Mouse (Mus musculus) forebrain, postnatal 0 days (tissue): ENCODE measurements at regions not wholly inside any gene's neighbourhood (a gene's known extent, or its start where the extent isn't known, plus 50 kb on each side); places are given as distances from the start of the nearest gene placed in this dataset.

Experiments used
- ATAC-seq: fragments of 200-750 bp; cut with Nextera tagmentation; 2 replicates; pipeline ENCODE4 v1.8.0; 2017; ENCODE audit warnings: mild to moderate bottlenecking, moderate library complexity
- DNase-seq: peaks from one replicate; pipeline ENCODE4 v3.0.0-alpha.2; 2015
- H3K27ac ChIP-seq: fragments of 300-500 bp; sonication (generic); 2 replicates; pipeline ENCODE4 v1.5.1; 2014; ENCODE audit warnings: low read depth, mild to moderate bottlenecking, antibody characterized with exemption, low read length, moderate library complexity, mixed read lengths
- H3K27me3 ChIP-seq: fragments of 300-500 bp; sonication (generic); 2 replicates; pipeline ENCODE4 v1.6.1; 2014; ENCODE audit warnings: mild to moderate bottlenecking, low read length, mixed read lengths; ENCODE audit not compliant: insufficient read depth
- H3K36me3 ChIP-seq: fragments of 300-500 bp; sonication (generic); 2 replicates; pipeline ENCODE4 v1.6.1; 2014; ENCODE audit warnings: mild to moderate bottlenecking, moderate library complexity; ENCODE audit not compliant: insufficient read depth
- H3K4me1 ChIP-seq: fragments of 300-500 bp; sonication (generic); 2 replicates; pipeline ENCODE4 v1.6.1; 2014; ENCODE audit warnings: antibody characterized with exemption; ENCODE audit not compliant: insufficient read depth
- H3K4me2 ChIP-seq: fragments of 300-500 bp; sonication (generic); 2 replicates; pipeline ENCODE4 v1.6.1; 2014; ENCODE audit warnings: low read depth, mild to moderate bottlenecking, moderate library complexity
- H3K4me3 ChIP-seq: fragments of 300-500 bp; sonication (generic); 2 replicates; pipeline ENCODE4 v1.5.1; 2014; ENCODE audit warnings: low read depth, low read length, mixed read lengths
- H3K9ac ChIP-seq: fragments of 300-500 bp; sonication (generic); 2 replicates; pipeline ENCODE4 v1.6.1; 2014; ENCODE audit warnings: mild to moderate bottlenecking
- H3K9me3 ChIP-seq: fragments of 300-500 bp; sonication (generic); 2 replicates; pipeline ENCODE4 v1.6.1; 2016; ENCODE audit warnings: low read length
- CTCF ChIP-seq: sonication (generic); IDR thresholded peaks from 2 replicates; pipeline ENCODE4 v1.5.1; 2016; ENCODE audit warnings: antibody characterized with exemption, control low read depth, low read depth
- WGBS: fragments of 180-500 bp; shearing (Covaris S2); extraction: QIAGEN DNeasy Blood & Tissue Kit; methylation state at CpG from one replicate; pipeline ENCODE4 v1.1.7; 2014; 5-methylcytosine and 5-hydroxymethylcytosine counted together

DNA sequence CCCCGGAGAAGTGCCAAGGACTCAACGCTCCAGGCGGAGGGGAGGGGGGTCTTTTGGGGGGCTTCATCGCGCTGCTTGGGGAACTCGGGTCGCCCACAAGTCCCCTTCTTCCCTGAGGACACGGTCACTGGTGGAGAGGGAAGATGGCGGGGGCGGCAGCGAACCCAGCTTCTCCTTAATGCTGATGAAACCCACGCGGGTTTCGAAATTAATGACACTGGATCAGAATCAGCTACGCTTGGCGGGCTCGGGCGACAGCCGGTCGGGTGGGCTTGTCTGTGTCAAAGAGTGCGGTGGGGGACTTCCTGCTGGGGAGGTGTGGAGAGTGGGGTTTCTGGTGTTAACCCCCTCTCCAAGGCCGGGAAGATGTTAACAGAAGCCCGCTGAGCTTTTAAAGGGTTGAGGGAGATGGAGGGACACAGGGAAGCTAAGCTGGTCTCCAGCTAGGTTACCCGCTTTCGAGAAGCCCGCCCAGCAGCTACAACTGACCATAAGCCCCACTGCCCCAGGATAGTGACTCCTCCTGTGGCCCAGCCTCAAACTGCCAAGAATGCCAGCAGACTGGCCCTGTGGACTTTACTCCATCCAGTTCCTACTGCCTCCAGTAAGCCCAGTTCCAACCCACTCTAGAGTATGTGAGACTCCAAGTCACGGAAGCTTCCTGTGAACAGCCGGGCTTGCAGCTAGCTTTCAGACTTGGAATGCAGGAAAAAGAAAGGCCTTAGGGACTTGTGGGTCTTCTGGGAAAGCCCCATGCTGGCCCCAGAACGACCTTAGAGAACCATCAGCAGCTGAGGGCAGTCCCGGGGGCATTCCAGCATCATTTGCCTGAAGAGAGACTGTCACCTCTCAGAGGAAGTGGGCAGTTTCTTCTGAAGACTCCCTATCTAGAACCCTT is 337.7 kb downstream of the H2al1j start:
- no peaks in the 10 kb centered on the region; the same call in 1 of the 2 replicates for H3K27me3 ChIP-seq
- peak overlapping the region; percentile 42 for H3K4me3 ChIP-seq
- H3K27ac ChIP-seq = peak overlapping the region; percentile 85
- ATAC-seq (no peak; the same call in none of the 2 replicates), DNase-seq (peak; percentile 54)
- H3K9me3 ChIP-seq = no peaks in the 10 kb centered on the region
- H3K36me3 ChIP-seq = no peaks in the 10 kb centered on the region
- no peak for TF ChIP-seq CTCF
- H3K9ac ChIP-seq = peak overlapping the region; percentile 77
- WGBS = 26% methylated on average over 30 of the region's 30 CpGs
- peak overlapping the region; percentile 77 for H3K4me2 ChIP-seq
- H3K4me1 ChIP-seq = peaks cover 4% of the 10 kb centered on the region; the same call in 1 of the 2 replicates

DNA sequence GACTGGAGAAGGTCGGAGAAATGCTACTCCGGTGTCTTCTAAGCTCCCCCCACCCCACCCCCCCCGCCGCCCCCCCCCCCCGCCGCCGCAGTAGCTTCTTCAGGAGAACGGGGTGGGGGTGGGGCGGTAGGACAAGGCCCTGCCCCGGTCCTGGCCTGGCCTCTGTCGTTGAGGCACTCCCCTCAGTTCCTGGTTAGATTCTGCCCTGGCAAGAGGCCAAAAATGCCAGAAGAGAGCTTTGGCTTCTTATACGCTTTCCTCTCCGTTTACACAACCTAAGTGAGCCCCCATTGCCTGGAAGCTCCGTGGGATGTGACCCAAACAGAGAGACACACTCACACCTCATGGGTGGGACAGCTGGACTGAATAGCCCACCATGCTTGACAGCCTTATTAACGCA is 338.9 kb downstream of the H2al1j start:
- no peak for DNase-seq
- no peak for TF ChIP-seq CTCF
- Histone ChIP-seq H3K4me1 (peaks cover 4% of the 10 kb centered on the region; the same call in 1 of the 2 replicates), H3K9me3 (no peaks in the 10 kb centered on the region), H3K9ac (no peak overlapping the region), H3K4me3 (no peak overlapping the region), H3K27ac (no peak overlapping the region), H3K4me2 (no peak overlapping the region), H3K36me3 (no peaks in the 10 kb centered on the region), H3K27me3 (no peaks in the 10 kb centered on the region; the same call in 1 of the 2 replicates)
- WGBS = 25% methylated on average over 11 of the region's 15 CpGs
- ATAC-seq = no peak

DNA sequence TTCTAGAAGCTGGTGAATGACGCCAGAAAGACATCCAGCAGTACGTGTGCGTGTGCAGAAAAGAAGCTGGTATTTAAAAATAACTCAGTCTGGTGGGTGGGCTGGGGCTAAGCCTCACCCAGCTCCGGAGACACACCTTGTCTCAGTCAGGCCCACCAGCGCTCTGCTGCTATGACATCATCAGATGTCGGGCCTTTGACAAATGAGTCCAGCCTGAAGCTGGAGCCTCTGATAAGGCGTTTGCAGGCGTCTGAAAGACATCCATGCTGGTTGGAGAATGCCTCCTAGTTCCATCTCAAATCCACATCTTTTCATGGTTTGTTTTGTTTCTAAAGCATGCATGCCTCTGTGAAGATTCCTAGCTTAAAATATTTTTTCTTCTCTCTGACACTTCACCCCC is 344.2 kb downstream of the H2al1j start:
- Histone ChIP-seq H3K4me2 (no peak overlapping the region), H3K9ac (no peak overlapping the region), H3K9me3 (no peaks in the 10 kb centered on the region), H3K27me3 (no peaks in the 10 kb centered on the region), H3K36me3 (no peaks in the 10 kb centered on the region), H3K27ac (no peak overlapping the region), H3K4me3 (no peak overlapping the region), H3K4me1 (no peaks in the 10 kb centered on the region)
- no peak for DNase-seq
- 66% methylated on average over 8 of the region's 8 CpGs for WGBS
- no peak for TF ChIP-seq CTCF
- ATAC-seq = no peak

DNA sequence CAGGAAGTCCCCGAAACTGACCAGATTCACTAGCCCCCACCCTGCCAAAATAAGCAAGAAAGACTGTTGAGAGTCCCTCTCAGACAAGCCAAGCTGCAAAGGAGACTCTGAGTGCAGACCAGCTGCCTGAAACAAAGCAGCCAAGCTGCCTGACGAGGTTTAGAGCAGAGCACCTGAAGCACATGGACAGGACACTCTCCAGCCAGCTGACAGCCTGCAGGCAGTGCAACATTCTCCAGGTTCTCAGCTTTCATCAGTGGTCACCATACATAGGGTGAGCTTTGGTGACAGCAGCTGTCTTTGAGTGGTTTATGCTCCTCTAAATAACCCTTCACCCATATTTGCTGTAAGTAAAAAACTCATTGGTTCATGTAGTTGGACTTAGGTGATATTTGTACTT is 350.5 kb downstream of the H2al1j start:
- no peak overlapping the region for H3K4me2 ChIP-seq
- no peak overlapping the region for H3K9ac ChIP-seq
- no peak overlapping the region for H3K4me3 ChIP-seq
- DNase-seq = no peak
- no peak for ATAC-seq
- no peak for TF ChIP-seq CTCF
- no peaks in the 10 kb centered on the region for H3K27me3 ChIP-seq
- WGBS = 72% methylated on average over 2 of the region's 2 CpGs
- H3K4me1 ChIP-seq = no peaks in the 10 kb centered on the region
- no peaks in the 10 kb centered on the region for H3K9me3 ChIP-seq
- H3K36me3 ChIP-seq = no peaks in the 10 kb centered on the region
- H3K27ac ChIP-seq = no peak overlapping the region

DNA sequence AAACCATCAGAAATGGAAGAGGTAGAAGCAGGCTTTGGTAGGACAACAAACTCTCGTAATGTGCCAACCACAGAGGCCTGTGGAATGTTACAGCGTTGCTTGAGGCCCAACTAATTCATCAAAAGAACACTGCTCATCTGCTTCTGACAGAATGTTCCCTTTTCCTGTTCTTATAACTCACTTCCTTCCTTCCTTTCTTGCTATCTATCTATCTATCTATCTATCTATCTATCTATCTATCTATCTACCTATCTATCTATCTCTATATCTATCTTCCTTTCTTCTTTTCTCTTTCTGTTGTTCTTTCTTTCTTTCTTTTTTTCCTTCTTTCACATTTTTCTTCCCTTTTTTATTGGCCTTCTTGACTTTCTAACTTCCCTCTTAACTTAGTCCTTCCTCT is 353.7 kb downstream of the H2al1j start:
- H3K4me1 ChIP-seq = no peaks in the 10 kb centered on the region
- H3K36me3 ChIP-seq = no peaks in the 10 kb centered on the region
- no peak overlapping the region for H3K27ac ChIP-seq
- H3K4me2 ChIP-seq = no peak overlapping the region
- DNase-seq (no peak), ATAC-seq (no peak)
- no peak overlapping the region for H3K9ac ChIP-seq
- 81% methylated on average over 2 of the region's 2 CpGs for WGBS
- no peaks in the 10 kb centered on the region for H3K27me3 ChIP-seq
- TF ChIP-seq CTCF = no peak
- no peak overlapping the region for H3K4me3 ChIP-seq
- H3K9me3 ChIP-seq = no peaks in the 10 kb centered on the region

DNA sequence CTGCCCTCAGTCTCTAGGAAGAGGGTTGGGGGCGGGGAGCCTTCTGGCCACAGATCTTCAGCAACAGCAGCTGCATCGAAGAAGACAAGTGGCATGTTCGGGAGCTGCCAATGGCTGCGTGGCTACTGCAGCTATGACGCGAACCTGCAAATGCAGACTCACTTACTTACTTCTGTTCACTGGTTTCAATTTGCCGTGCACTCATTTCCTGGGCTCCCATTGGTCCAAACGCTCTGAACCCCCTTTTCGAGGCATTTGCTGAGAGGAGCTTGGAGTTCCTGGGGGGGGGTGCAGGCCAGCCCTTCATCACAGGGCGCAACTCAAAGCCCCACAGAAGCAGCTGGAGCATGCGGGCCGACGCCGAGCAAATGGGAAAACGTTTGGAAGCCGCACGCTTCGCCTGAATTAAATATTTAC is 362.4 kb downstream of the H2al1j start:
- no peaks in the 10 kb centered on the region for H3K36me3 ChIP-seq
- no peaks in the 10 kb centered on the region for H3K4me1 ChIP-seq
- no peak for TF ChIP-seq CTCF
- no peak overlapping the region; the same call in 1 of the 2 replicates for H3K4me3 ChIP-seq
- no peak overlapping the region for H3K27ac ChIP-seq
- DNase-seq = peak; percentile 31
- peak overlapping the region; percentile 28 for H3K4me2 ChIP-seq
- 45% methylated on average over 18 of the region's 18 CpGs for WGBS
- no peak overlapping the region for H3K9ac ChIP-seq
- H3K27me3 ChIP-seq = no peaks in the 10 kb centered on the region
- H3K9me3 ChIP-seq = no peaks in the 10 kb centered on the region
- ATAC-seq = peak; percentile 45

DNA sequence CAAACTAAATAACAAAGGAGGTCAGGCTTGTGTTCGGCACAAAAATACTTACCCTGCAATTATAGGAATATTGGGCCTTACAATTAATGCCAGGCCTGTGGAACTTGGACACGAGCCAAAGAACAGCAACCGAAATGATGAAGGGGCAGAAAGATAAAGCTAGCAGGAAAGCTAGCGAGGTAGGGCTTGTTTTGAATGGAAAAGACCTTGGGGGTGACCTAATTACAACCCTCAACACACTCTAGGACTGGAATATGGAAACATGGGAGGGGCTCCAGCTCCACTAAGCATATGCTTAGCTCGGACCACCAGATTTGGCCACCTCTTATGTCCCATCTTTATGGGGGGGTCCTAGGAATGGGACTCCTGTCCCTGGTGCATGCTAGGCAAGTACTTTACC is 362.8 kb downstream of the H2al1j start:
- ATAC-seq = no peak
- DNase-seq = no peak
- Histone ChIP-seq H3K27ac (no peak overlapping the region), H3K27me3 (no peaks in the 10 kb centered on the region), H3K9me3 (no peaks in the 10 kb centered on the region), H3K4me3 (no peak overlapping the region), H3K4me1 (no peaks in the 10 kb centered on the region), H3K36me3 (no peaks in the 10 kb centered on the region), H3K9ac (no peak overlapping the region), H3K4me2 (peak overlapping the region; percentile 28)
- TF ChIP-seq CTCF = no peak
- WGBS = 33% methylated on average over 5 of the region's 5 CpGs
